Mouse (Mus musculus) adrenal gland (tissue): Measurements from ENCODE around the gene Gm10840.

Experiments
- intact Hi-C: fragments of 180-260 bp; cut with DNase I; formaldehyde crosslinking; loops from one replicate; pipeline ENCODE4 v1.15.1; 2025

Gene Gm10840

GRCm38 (mm10) chr11:106195341-106195740 lies 34.7 kb downstream of the Gm10840 start:
- intact Hi-C loops = loop anchor here (5.0 kb wide), 1 partner anchor 33 kb away; the partner anchor contains the start of genes Gm10840 and Limd2

- intact Hi-C loops = loop anchor here (5.0 kb wide), 1 partner anchor 36 kb away; the partner anchor contains the start of genes Gm10840 and Limd2
Measured at GRCm38 (mm10) chr11:106198277-106198676, 37.6 kb downstream of the Gm10840 start.

GRCm38 (mm10) chr11:106199997-106200396 lies 39.3 kb downstream of the Gm10840 start:
- intact Hi-C loops = loop anchor here (5.0 kb wide), 1 partner anchor 38 kb away; the partner anchor contains the start of genes Gm10840 and Limd2

- intact Hi-C loops = no loop called here
Measured at GRCm38 (mm10) chr11:106200756-106201155, 40.1 kb downstream of the Gm10840 start.

- intact Hi-C loops = no loop called here
Measured at GRCm38 (mm10) chr11:106201337-106202122, 40.9 kb downstream of the Gm10840 start.

- intact Hi-C loops = no loop called here
Measured at GRCm38 (mm10) chr11:106202123-106202465, 41.4 kb downstream of the Gm10840 start, which contains the start of gene Strada. Strada (minus strand) TSS chr11:106202168.
